Mouse (Mus musculus) gonadal fat pad, adult 2 months (tissue): ENCODE results near the gene Auh. TPM values are rescaled to one million over a fixed set of nuclear protein-coding genes. Genes with fewer than 3 reads are reported as not detected.

Experiments
- DNase-seq: peaks from one replicate; pipeline ENCODE4 v3.0.0-alpha.2; 2012; ENCODE audit warnings: low read depth
- polyA plus RNA-seq: library from polyadenylated mRNA; depleted of rRNA; stranded (reverse); fragments of >200 nt; gene quantifications from 2 replicates; pipeline ENCODE4 v1.2.3, GENCODE M21; 2012

Gene Auh
- polyA plus RNA-seq, 1 experiment: 47.3 TPM

DNA sequence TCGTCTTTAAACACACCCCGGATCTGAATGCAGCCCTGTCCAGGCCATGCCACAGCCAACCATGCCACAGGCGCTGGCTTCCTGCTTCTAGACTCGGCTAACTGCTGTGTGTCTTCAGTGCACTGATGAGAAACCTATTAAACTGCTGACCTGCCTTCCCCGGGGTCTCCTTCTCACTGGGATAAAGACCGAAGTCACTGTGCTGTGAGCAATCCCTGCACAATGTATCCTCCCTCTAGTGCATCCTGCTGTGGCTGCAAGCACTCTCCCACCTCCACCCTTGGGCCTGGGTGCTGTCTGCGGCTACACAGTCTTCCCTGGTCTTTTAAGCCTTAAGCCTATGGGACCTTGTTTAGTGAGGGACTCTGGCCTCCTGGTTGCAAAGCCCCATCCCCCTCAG lies 50.7 kb downstream of the Auh start:
- no peak for DNase-seq

DNA sequence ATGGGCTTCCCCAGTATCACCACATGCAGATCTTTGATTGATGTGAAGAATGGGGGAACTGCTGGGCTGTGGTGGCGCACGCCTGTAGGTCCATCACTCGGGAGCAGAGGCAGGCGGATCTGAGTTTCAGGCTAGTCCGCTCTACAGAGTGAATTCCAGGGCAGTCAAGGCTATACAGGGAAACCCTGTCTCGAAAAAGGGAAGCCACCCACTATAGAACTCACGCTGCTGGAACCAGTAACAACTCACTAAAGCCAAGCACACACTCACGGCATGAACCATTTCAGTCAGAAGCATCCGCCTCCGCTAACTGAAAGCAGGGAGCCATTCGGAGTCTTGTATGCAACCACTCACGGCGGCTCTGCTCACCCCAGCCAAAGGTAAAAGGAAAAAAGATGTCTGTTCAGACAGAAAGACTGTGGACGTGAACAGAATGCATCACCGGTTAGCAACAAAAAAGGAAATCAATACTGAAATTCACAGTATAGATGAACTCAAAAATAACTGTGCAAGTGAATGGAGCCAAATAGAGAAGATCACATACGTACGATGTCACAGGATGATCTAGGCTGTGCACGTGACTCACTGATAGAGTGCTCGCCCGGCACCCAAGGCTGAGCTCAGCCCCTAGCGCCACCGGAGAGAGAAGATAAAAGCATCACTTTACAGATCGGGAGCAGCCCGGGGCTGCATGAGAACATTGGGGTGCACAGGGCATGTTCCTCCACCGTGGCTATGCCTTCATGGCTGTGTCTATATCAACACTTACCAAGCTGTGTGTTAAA lies 53.7 kb downstream of the Auh start:
- DNase-seq: no peak

DNA sequence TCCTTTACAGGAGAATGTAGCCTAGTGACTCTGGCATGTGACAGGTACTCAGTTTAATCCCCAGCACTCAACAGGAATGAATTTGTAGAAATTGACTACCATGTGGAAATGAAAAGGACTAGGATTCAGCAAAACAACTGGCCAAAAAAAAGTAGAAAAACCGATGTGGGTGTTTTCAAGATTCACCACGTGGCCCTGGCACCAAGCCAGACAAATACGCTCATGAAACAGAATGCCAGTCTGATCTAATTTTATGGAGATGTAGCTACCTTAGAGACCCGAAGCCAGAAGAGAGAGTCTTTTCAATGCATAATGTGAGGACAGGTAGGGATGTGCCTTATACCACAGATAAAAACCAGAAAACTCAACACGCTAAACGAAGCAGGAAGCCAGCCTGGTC lies 54.4 kb downstream of the Auh start:
- no peak for DNase-seq

DNA sequence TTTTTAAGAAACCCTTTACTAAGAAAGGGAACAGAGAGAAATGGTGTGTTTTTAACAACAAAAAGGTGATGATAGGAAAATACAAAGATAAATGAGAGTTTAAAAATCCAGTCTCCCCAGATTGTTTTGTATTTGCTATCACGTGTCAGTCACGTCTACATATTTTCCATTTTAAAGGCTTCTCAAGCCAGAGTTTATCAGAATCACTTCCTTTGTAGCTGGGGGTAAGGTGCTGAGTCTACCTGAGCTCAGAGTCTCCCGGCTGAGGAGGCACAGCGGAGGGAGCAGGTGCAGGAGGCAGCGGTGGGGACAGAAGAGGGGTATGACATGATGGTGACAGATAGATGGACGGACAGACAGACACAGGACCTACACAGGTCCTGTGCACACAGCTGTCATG lies 55.1 kb downstream of the Auh start:
- no peak for DNase-seq

- no peak for DNase-seq
Observed at GRCm38 (mm10) chr13:52873923-52874322, 55.6 kb downstream of the Auh start.

GRCm38 (mm10) chr13:52866005-52866792 lies 63.3 kb downstream of the Auh start:
- no peak for DNase-seq

DNA sequence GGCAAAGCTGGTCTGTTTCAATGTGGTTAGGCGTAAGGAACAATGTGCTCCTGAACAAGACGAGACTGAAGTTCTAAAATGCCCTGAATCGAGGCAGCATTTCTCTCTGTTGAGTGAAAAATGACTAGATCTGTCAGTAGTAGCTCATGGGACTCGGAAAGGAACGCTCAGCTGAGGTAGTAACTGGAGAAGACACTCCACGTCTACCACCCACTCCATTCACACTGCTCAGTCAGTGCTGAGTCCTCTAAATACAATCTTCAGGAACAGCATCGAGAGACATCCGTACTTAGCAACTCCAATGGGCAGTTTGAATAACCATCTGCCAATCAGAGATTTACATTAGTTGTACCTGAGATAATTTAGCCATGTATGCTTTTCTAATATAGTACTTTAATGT lies 66.0 kb downstream of the Auh start:
- no peak for DNase-seq

DNA sequence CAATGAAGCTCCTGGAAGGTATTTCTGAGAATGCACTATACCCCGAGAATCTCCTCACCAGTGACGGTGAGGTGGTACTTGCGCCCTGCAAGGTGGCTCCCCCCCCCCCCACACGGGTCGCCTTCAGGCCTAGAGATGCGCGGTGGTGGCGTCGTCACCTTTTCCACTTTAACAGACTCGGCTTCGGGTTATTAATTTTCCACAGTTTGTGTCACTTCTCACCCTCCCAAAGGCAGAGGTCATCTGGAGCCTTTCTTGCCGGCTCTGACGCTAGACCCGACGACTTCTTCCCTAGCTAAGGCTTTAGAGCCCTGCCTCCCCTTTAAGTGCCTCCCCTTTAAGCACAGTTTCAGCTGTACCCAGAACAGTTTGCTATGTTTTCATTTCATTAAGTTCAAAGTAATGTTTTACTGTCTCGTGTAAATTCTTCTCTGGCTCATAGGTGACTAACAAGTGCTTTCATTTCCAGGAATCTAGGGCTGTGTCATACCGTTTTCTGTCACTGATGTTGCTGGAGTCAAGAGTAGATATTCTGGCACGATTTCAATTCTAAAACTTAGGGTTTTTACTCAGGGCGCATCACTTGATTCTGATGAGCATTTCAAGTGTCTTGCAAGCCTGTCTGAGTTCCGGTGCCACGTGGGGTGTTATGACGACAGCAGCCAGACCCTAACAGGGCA lies 69.3 kb downstream of the Auh start:
- DNase-seq: no peak

DNA sequence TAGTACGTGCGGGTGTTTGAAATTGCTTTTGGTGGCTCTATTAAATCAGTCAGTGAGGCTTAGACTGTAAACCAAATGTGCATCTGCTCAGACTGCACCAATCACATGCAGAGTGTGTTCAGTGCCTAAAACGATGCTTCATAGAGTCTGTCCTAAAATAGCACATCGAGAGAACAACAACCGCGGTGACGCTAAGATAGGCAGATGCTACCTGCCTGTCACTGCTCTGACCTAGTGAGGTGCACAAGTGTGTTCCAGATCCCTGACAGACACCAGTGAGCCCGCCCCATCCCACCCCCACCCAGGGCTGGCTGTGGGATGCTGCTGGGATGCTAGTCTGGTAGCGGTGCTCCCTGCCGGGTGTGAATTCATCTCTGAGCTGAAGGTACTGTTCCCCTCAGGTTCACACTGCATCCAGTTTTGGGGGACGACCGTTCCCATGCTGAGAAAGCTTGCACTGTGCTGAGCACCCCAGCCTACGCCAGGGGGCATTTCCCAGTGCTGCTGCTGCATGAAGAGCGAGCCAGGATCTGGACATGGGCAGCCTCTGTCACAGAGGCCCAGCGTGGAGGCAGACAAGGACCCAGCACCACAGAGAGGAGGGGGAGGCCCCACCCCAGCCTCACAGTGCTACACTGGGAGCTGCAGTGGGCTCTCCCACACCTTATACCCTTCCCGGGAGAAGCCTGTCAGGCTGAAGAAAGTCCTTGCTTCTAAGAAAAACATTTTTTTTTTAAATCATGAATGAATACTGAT lies 70.2 kb downstream of the Auh start:
- DNase-seq: no peak

- DNase-seq: no peak
Observed at GRCm38 (mm10) chr13:52858373-52858772, 71.1 kb downstream of the Auh start.

DNA sequence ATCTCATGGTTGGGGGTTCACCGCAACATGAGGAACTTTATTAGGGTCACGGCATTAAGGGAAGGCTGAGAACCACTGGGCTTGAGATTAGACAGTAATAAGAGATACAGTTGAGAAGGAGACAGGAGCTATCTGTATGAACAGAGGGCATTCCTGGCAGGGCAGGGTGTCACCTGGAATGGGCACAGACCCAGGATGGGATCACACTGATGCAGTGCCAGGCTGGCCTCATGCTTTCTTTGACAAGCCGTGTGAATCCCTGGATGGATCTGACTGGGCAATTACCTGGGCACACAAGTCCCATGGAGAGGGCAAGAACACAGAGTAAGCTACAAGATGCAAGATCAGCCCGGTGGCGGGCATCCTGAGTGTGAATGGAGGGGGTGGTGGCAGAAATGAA lies 71.7 kb downstream of the Auh start:
- DNase-seq: no peak

GRCm38 (mm10) chr13:52853536-52853935 lies 75.9 kb downstream of the Auh start:
- DNase-seq: no peak

DNA sequence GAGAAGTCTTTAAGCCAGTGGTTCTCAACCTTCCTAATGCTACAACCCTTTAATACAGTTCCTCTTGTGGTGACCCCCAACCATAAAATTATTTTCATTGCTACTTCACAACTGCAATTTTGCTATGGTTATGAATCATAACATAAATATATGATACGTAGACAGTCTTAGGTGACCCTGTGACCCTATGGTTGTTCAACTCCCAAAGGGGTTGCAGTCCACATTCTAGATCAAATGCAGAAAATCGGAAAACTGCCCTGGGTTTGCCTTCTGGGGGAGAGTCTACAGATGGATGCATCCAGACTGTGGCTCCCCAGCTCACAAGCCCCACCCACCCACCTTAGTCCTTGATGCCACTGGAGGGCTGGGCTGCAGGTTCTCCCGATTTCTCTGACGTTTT lies 77.6 kb downstream of the Auh start:
- no peak for DNase-seq

GRCm38 (mm10) chr13:52850024-52850723 lies 79.3 kb downstream of the Auh start:
- DNase-seq: no peak

- no peak for DNase-seq
Observed at GRCm38 (mm10) chr13:52849394-52849801, 80.1 kb downstream of the Auh start.

- DNase-seq: no peak
Observed at GRCm38 (mm10) chr13:52847481-52847880, 82.0 kb downstream of the Auh start.

- no peak for DNase-seq
Observed at GRCm38 (mm10) chr13:52847071-52847470, 82.4 kb downstream of the Auh start.

DNA sequence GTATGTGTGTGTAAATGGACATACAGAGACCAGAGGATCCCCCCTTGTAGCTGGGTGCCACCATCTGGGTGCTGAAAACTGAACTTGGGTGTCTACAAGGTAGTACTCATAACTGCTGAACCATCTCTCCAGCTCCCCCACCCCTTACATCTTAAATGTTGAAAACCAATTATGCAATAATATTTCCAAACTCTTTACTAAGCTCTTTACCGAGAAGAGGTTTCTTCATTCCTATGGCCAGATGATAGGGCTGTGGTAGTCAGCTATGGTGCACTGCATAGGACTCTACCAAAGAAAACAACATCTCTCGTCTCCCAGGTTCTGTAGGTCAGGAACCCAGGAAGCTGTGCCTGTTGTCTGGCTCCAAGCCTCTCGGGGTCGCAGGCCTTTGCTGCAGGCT lies 83.9 kb downstream of the Auh start:
- no peak for DNase-seq

- DNase-seq: no peak
Observed at GRCm38 (mm10) chr13:52843536-52844178, 85.8 kb downstream of the Auh start.

DNA sequence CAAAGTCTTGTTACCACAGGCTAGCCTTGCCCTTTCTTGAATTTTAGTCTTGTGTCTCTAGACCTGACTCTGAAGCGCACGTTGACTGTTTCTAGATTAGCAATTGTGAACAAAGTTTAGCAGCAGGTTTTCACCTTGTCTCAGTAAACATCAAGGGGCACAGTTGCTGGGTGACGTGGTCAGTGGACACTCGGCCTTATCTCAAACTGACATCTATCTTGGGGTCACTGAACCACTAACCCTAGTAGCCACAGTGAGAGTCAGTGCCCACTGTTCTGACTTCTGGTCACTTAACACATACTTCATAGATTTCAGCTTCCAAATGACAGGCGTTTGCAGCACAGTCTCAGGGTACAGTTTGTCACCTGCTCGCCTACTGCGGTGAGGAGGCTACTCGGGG lies 93.2 kb downstream of the Auh start:
- DNase-seq: no peak

DNA sequence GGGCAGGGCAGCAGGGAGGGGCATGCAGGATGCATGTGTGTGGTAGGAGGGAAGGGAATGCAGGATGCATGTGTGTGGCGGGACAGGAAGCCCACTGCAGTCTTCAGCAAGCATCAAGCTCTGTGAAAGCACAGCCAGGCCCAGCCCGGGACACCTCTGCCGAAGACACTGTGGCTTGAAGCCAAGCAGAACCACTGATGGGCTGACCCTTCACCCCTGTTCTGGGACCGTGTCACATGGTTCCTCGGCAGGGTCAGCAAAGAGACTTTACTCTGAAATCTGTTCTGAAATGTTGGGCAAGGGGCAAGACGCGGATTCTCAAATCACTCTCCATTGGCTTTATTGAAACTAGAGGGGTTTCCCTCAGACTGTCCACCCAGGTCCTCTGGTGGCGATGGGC lies 94.9 kb downstream of the Auh start:
- no peak for DNase-seq
